Mouse (Mus musculus): ENCODE results near the gene Nepro. TPM values are rescaled to one million over a fixed set of nuclear protein-coding genes. Genes with fewer than 3 reads are reported as not detected.

Nepro gene
- polyA plus RNA-seq (2015; fragmentation: Nextera tagmentation; extraction: Ambion mirVana), result 6.6 and 7.4 TPM in 2 replicates

DNA sequence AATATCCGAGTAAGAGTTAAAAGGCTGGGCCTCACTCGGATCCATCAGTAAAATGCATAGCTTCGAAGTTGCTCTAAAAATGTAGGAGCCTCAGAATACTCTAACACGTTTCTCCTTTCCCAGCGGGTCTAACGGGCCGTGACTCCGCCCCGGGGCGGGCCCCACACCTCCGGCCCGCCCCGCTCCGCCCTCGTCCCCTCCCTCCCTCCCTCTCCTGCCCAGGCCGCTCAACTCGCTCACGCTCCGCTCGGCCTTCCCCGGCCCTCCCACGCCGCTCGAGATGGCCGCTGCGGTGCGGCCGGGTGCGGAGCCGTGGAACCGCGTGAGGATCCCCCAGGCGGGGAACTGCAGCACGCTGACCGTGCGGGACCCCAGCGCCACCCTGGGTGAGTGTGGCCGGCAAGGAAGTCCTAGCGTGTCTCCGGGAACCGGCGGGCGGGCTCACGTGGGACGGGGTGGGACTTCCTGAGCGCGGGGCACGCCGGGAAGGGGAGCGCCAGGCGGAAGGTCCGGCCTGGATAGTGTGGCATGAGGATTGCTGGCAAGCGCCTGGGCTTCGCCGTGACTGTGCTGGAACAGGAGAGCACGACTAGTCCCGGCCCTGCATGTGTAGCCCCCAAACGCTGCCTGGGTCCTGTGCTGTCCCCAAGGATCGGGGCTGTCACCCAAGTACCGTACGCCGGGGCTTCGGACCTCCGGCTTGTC is at the start of gene Nepro:
TSS of gene Nepro (plus strand) at position 219 of the 705 bp plus-strand sequence.
- H3K9ac ChIP-seq, result peak within 1 kb of the TSS; percentile 80
- peak within 1 kb of the TSS; percentile 74 for H3K4me2 ChIP-seq
- peak; percentile 97 for ATAC-seq
- peak within 1 kb of the TSS; percentile 76 for H3K4me3 ChIP-seq
- H3K36me3 ChIP-seq (ENCODE audit: poor library complexity, severe bottlenecking), result peaks cover 17% of the 10 kb centered on the region
- H3K27ac ChIP-seq, result peak within 1 kb of the TSS; percentile 87
- no peaks in the 10 kb centered on the region for H3K27me3 ChIP-seq
- under 1% methylated on average over 54 of the region's 64 CpGs for WGBS
- no peaks in the 10 kb centered on the region for H3K9me3 ChIP-seq (replicated peaks)
- H3K4me1 ChIP-seq, result peaks cover 21% of the 10 kb centered on the region

DNA sequence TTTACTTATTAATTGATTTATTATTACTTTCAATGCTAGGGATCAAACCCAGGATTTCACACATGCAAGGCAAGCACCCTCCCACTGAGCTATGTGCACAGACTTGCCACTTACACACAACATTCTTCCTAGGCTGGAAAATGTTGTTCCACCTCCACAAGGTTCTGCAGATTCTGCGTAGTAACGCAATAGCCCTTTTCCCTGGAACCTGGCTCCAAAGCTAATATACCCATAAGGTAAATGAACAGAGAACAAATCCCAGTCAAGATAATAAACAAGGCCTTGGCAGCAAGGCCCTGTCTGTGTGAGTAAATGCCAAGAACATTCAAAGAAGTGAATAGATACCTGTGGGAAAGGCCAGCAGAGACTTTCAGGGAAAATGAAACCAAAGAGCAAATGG is 47.7 kb upstream of the Nepro start:
- no peak for ATAC-seq
- Histone ChIP-seq H3K36me3 (ENCODE audit: poor library complexity, severe bottlenecking) (no peaks in the 10 kb centered on the region), H3K4me2 (no peak overlapping the region), H3K4me3 (no peak overlapping the region), H3K27me3 (peaks cover 6% of the 10 kb centered on the region; the same call in 1 of the 2 replicates), H3K4me1 (peaks cover 53% of the 10 kb centered on the region), H3K27ac (peak overlapping the region; percentile 12; the same call in 1 of the 2 replicates), H3K9ac (no peak overlapping the region), H3K9me3 (replicated peaks) (no peaks in the 10 kb centered on the region)
- 73% methylated on average over 2 of the region's 2 CpGs for WGBS

DNA sequence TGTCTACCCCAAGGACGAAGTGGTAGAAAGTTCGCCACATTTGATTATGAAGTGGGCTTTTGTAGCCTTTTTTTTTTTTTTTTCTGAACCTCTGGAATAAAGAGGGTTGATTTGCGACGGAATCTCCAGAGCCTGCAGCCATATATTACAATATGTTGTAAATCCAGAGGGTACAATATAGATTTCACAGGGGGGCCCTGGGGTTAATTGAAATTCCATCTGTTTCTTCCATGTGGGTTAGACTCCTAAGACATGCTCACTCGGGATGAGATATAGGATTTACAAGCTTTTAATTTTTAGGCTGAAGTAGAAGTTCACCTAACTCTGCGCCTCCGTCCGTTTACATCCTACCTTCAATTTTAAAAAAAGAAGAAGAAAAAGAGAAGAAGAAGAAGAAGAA is 45.0 kb upstream of the Nepro start:
- Histone ChIP-seq H3K36me3 (ENCODE audit: poor library complexity, severe bottlenecking) (no peaks in the 10 kb centered on the region), H3K4me2 (peak overlapping the region; percentile 49), H3K9ac (no peak overlapping the region), H3K4me3 (peak overlapping the region; percentile 18; the same call in 1 of the 2 replicates), H3K9me3 (replicated peaks) (peaks cover 11% of the 10 kb centered on the region), H3K27me3 (no peaks in the 10 kb centered on the region), H3K4me1 (peaks cover 40% of the 10 kb centered on the region), H3K27ac (peak overlapping the region; percentile 37)
- WGBS, result 15% methylated on average over 8 of the region's 8 CpGs
- ATAC-seq, result peak; percentile 58

DNA sequence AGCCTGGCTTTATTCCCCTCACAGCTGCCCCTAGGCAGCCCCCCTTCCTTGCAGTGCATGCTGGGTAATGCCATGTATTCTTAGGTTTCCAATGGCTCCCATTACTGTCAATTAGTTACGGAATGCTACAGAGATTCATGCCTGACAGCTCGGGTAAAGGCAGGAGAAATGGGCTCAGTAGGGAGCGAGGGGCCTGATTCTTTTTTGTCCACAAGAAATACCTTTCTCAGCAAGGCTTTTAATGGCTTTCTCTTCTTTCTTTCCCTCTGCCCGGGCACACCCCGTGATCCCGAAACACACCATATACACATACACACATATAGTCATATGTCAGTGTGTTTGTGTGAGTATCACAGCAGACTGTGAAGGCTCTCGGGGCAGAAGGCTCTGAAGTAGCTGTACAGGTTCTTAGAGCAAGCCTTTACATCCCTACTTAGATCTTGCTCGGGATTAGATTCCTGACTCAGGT is 44.6 kb upstream of the Nepro start:
- 6% methylated on average over 8 of the region's 8 CpGs for WGBS
- ATAC-seq, result peak; percentile 93
- H3K36me3 ChIP-seq (ENCODE audit: poor library complexity, severe bottlenecking), result no peaks in the 10 kb centered on the region
- peak overlapping the region; percentile 41; the same call in 1 of the 2 replicates for H3K9ac ChIP-seq
- H3K27ac ChIP-seq, result peak overlapping the region; percentile 73
- H3K4me3 ChIP-seq, result peak overlapping the region; percentile 18
- H3K27me3 ChIP-seq, result no peaks in the 10 kb centered on the region
- peaks cover 44% of the 10 kb centered on the region for H3K4me1 ChIP-seq
- peaks cover 11% of the 10 kb centered on the region for H3K9me3 ChIP-seq (replicated peaks)
- peak overlapping the region; percentile 49 for H3K4me2 ChIP-seq

DNA sequence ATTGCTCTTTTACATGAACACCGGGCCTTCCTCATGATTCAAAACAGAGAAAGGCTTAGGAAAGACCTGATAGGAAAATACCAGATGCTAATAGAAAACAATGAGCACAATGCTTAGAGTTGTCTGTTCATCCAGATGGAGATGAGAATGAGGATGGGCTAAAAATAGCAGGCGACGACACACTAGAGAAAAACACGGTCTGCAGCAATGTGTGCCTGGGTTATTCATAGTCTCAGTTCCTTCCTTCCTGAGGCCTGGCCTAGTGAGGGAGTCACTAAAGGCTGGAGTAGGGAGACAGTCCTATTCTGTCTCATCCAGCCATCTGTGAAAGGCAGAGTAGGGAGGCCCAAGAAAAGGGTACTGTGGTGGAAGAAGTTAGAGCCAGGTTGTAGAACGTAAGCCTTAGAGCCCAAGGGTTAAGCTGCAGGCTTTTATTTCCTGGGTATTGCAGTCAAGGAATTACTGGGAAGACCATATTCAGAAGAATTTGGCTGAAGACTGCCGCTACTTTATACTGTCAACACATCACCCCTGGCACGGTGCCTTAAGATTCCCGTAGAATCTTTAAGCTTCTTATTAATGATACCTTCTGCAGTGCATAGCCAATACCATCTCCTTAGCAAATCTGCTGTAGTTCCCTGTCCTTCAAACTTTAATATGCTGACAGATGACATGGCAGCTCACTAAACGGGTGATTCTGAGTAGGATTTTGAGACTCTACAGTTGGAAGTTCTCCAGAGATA is 43.2 kb upstream of the Nepro start:
- peak; percentile 14; the same call in 1 of the 2 replicates for ATAC-seq
- Histone ChIP-seq H3K4me3 (no peak overlapping the region), H3K4me2 (no peak overlapping the region), H3K9ac (no peak overlapping the region), H3K27me3 (no peaks in the 10 kb centered on the region), H3K36me3 (ENCODE audit: poor library complexity, severe bottlenecking) (no peaks in the 10 kb centered on the region), H3K9me3 (replicated peaks) (peaks cover 11% of the 10 kb centered on the region), H3K4me1 (peaks cover 55% of the 10 kb centered on the region), H3K27ac (peak overlapping the region; percentile 73)
- WGBS, result 74% methylated on average over 9 of the region's 9 CpGs

DNA sequence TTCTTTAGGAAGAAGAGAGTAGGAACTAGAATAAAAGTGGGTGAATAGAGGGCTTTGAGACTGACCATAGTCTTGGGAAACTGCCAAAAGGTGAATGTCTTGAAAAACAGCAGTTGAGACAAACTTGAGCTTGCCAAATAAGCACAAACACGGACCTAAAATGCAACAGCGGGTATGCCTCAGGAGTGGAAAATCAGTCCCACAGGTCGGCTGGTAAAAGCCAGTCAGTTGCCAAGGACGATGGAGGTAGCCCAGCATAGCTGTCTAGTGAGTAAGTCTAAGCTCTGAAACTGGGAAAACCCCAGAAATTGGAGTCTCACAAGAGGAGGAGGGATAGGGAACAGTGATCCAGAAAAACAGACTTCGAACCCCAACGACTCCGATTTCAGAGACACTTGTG is 39.5 kb upstream of the Nepro start:
- Histone ChIP-seq H3K4me1 (peaks cover 66% of the 10 kb centered on the region), H3K36me3 (ENCODE audit: poor library complexity, severe bottlenecking) (no peaks in the 10 kb centered on the region), H3K9me3 (replicated peaks) (peaks cover 11% of the 10 kb centered on the region), H3K4me2 (no peak overlapping the region), H3K4me3 (no peak overlapping the region), H3K27me3 (no peaks in the 10 kb centered on the region), H3K9ac (no peak overlapping the region), H3K27ac (peak overlapping the region; percentile 63)
- 67% methylated on average over 7 of the region's 7 CpGs for WGBS
- no peak for ATAC-seq

DNA sequence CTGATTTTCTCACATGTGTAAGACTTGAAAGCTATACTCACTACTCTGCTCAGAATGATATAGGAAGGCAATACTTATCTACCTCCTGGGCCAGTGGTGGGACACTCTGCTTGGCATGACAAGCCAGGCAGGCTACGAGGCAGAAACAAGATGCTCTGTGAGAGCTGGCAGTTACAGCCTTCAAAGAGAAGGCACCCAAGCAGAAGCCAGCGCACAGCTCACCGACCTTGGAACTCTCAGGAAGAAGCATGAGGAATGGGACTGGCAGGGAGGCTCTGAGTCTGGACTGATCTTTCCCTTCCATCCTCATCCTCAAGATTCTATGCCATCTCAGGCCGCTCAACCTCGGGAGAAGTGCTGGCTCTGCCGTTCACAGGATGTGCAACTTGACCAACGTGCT is 38.7 kb upstream of the Nepro start:
- no peak overlapping the region for H3K4me3 ChIP-seq
- no peak overlapping the region for H3K4me2 ChIP-seq
- H3K9ac ChIP-seq, result no peak overlapping the region
- peaks cover 61% of the 10 kb centered on the region for H3K4me1 ChIP-seq
- peaks cover 11% of the 10 kb centered on the region for H3K9me3 ChIP-seq (replicated peaks)
- WGBS, result 83% methylated on average over 7 of the region's 7 CpGs
- ATAC-seq, result no peak
- H3K27ac ChIP-seq, result no peak overlapping the region
- H3K27me3 ChIP-seq, result no peaks in the 10 kb centered on the region
- H3K36me3 ChIP-seq (ENCODE audit: poor library complexity, severe bottlenecking), result no peaks in the 10 kb centered on the region

DNA sequence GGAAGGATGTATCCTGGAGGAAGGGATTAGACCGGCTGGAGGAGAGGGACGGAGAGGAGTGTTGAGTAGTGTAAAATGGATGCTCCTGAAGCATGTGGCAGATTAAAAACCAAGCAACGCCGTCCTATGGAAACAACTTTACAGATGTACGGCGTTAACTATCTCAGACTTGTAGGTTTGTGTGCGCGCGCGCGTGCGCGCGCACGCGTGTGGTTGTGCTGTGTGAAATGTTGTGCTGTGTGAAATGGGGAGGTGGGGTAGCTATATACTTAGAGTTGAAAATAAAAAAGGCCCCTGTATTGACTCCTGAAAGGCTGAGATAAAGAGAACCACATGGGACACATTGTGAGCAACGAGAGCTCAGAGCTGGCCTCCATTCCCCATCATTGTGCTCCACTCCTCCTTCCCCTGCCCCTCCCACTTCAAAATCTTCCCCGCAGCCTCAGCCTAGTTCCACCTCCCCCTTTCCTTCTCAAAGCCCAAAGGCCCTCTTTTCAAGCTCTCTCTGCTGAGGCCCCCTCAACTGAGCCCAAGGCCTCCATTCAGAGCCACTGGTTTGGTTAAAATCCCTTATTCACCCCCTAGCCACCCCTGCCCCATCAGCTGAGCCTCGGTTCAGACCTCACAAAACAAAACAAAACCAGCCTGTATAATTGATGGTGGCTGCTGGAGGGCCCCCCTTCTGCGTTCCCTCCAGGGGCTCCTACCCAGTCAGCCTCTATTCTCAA is 36.9 kb upstream of the Nepro start:
- H3K27me3 ChIP-seq, result no peaks in the 10 kb centered on the region
- peaks cover 56% of the 10 kb centered on the region for H3K4me1 ChIP-seq
- no peaks in the 10 kb centered on the region for H3K36me3 ChIP-seq (ENCODE audit: poor library complexity, severe bottlenecking)
- peak overlapping the region; percentile 90 for H3K27ac ChIP-seq
- H3K4me3 ChIP-seq, result peak overlapping the region; percentile 19
- H3K9ac ChIP-seq, result peak overlapping the region; percentile 45
- peak; percentile 93 for ATAC-seq
- 9% methylated on average over 20 of the region's 20 CpGs for WGBS
- peaks cover 7% of the 10 kb centered on the region for H3K9me3 ChIP-seq (replicated peaks)
- peak overlapping the region; percentile 54 for H3K4me2 ChIP-seq

DNA sequence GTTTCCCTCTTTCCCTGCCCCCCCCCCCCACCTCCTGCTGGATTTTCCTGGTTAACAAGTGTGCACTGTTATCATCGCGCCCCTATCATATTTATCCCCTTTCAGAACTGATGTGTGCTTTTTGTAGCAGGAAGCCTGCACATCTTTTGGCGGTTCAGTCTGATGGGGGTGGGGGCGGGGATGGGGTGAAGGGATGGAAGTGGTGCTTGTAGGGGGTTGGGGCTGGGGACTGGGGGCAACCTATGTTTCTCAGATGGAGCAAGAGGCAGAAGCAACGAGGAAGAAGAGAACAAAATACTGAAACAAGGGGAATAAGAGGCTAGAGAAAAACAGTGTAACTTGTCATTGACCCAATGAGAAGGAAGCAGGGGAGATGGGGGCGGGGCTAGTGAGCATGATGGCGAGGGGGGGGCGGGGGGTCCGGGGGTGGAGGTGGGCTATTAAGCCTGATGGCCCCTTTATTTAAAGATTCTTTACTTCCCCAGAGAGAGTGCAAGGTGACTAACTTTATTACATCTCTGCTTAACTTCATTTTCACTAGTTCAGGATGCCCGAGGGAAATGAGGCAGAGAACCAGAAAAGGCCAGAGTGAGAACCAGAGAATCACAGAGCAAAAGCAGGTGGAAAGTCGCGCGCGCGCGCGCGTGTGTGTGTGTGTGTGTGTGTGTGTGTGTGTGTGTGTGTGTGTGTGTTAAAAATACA is 36.2 kb upstream of the Nepro start:
- Histone ChIP-seq H3K4me3 (peak overlapping the region; percentile 19), H3K36me3 (ENCODE audit: poor library complexity, severe bottlenecking) (no peaks in the 10 kb centered on the region), H3K9ac (peak overlapping the region; percentile 45), H3K27ac (peak overlapping the region; percentile 90), H3K27me3 (no peaks in the 10 kb centered on the region), H3K9me3 (replicated peaks) (no peaks in the 10 kb centered on the region; the same call in 1 of the 2 replicates), H3K4me1 (peaks cover 56% of the 10 kb centered on the region), H3K4me2 (peak overlapping the region; percentile 54)
- WGBS, result under 1% methylated on average over 16 of the region's 18 CpGs
- ATAC-seq, result no peak; the same call in 1 of the 2 replicates

DNA sequence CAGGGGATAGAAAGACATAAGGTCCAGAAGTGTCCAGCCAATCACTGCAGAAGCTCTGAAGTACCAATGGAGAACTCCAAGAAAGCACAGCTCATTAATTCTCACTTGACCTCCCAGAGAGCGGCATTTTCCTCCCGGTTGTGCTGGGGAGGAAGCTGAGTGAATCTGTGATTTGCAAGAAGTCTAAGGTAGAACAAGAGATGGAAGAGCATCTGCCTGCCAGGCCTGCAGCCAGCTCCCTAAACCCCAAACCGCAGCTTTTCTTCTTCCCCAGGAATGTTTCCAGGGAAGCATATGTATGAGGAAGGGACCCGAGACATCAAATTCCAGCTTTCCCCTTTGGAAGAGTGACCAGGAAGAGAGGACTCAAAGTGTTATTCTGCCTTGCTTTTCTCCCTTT is 35.6 kb upstream of the Nepro start:
- peak overlapping the region; percentile 45; the same call in 1 of the 2 replicates for H3K9ac ChIP-seq
- no peak for ATAC-seq
- 1% methylated on average over 4 of the region's 4 CpGs for WGBS

DNA sequence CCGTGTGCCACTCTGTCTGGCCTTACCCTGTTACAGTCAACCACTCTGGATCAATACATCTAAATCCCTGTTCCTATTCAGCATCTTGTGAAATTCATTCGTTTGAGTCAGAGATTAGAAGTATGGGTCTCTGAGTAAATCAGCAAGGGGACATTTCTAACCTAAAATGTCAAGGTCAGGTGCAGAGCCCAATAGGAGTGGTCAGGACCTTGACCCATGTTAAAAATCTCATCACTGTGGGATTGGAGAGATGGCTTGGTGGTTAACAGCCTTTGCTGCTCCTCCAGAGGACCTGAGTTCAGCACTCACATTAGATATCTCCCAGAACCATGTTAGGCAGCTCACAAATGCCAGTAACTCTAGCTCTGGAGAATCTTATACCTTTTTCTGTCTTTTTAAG is 33.6 kb upstream of the Nepro start:
- no peak overlapping the region for H3K27ac ChIP-seq
- no peaks in the 10 kb centered on the region for H3K27me3 ChIP-seq
- no peaks in the 10 kb centered on the region for H3K9me3 ChIP-seq (replicated peaks)
- H3K4me2 ChIP-seq, result no peak overlapping the region
- 83% methylated on average over 2 of the region's 2 CpGs for WGBS
- no peak for ATAC-seq
- no peaks in the 10 kb centered on the region for H3K36me3 ChIP-seq (ENCODE audit: poor library complexity, severe bottlenecking)
- peaks cover 41% of the 10 kb centered on the region for H3K4me1 ChIP-seq
- H3K4me3 ChIP-seq, result no peak overlapping the region
- no peak overlapping the region for H3K9ac ChIP-seq

More for the DNA sequence above, 35.6 kb upstream of the Nepro start:
- Histone ChIP-seq H3K9me3 (replicated peaks) (no peaks in the 10 kb centered on the region), H3K27ac (peak overlapping the region; percentile 90), H3K4me3 (peak overlapping the region; percentile 19; the same call in 1 of the 2 replicates), H3K36me3 (ENCODE audit: poor library complexity, severe bottlenecking) (no peaks in the 10 kb centered on the region), H3K4me1 (peaks cover 56% of the 10 kb centered on the region), H3K27me3 (no peaks in the 10 kb centered on the region), H3K4me2 (peak overlapping the region; percentile 54)
